Mouse (Mus musculus) erythroblast, embryonic 14.5 days (primary cell): ENCODE measurements around the gene Grik2. TPM values are rescaled to one million over a fixed set of nuclear protein-coding genes. Genes with fewer than 3 reads are reported as not detected.

ENCODE experiments used
- H3K27me3 ChIP-seq: 2 replicates; pipeline ENCODE4 v1.6.1; 2012; ENCODE audit warnings: inconsistent platforms; ENCODE audit not compliant: control insufficient read depth
- H3K36me3 ChIP-seq: 2 replicates; pipeline ENCODE4 v1.6.1; 2012; ENCODE audit warnings: mild to moderate bottlenecking, inconsistent platforms; ENCODE audit not compliant: control insufficient read depth
- H3K4me1 ChIP-seq: 2 replicates; pipeline ENCODE4 v1.6.1; 2012; ENCODE audit warnings: inconsistent platforms; ENCODE audit not compliant: control insufficient read depth
- H3K4me3 ChIP-seq: replicated peaks from 2 replicates; pipeline ENCODE3; 2012; ENCODE audit warnings: moderate library complexity, mild to moderate bottlenecking, inconsistent platforms
- H3K9me3 ChIP-seq: 2 replicates; pipeline ENCODE4 v1.6.1; 2012; ENCODE audit warnings: low read length, inconsistent platforms, mixed read lengths; ENCODE audit not compliant: control insufficient read depth
- GATA1 ChIP-seq: IDR thresholded peaks from 2 replicates; pipeline ENCODE4 v1.6.1; 2012; ENCODE audit warnings: low read length, inconsistent platforms, mixed read lengths
- TAL1 ChIP-seq: IDR thresholded peaks from 3 replicates; pipeline ENCODE4 v1.6.1; 2012; ENCODE audit warnings: low read length, inconsistent platforms, mixed read lengths
- polyA plus RNA-seq: library from polyadenylated mRNA; stranded (reverse); fragments of >175 nt; gene quantifications from 2 replicates; pipeline ENCODE4 v1.2.3, GENCODE M21; 2012

The Grik2 gene
- 0.01 TPM in 1 of 2 replicates, not detected in the other for polyA plus RNA-seq

DNA sequence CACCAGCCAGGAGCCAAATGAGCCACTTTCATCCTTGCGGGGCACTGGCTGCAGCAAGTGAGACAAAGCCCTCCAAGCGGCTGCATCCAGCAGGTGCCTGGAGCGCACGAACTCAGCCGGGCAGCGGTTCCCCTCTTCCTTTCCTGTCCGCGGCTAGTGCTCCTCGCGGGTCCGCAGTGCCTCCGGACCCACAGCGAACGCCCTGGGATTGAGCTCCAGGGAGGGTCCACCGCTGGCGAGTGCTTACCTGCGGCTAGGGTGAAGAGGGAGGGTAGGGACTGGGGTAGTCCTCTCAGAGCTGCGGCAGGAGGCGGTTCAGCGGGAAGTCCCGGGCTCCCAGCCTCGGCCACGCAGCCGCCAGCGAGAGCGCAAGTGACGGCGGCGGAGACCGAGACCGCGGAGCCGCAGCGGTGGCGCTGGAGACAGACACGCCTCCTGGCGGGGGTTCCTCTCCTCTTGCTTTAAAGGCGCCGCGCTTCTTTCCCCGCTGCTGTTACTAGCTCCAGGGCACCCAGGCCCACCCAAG, at the start of gene Grik2:
TSS of gene Grik2 (minus strand) at position 386 of the 526 bp plus-strand sequence.
- Histone ChIP-seq H3K36me3 (no peaks in the 10 kb centered on the region), H3K4me3 (no peak within 1 kb of the TSS), H3K9me3 (no peaks in the 10 kb centered on the region), H3K4me1 (no peaks in the 10 kb centered on the region), H3K27me3 (peaks cover 12% of the 10 kb centered on the region)
- no peak for TF ChIP-seq GATA1
- no peak for TF ChIP-seq TAL1

DNA sequence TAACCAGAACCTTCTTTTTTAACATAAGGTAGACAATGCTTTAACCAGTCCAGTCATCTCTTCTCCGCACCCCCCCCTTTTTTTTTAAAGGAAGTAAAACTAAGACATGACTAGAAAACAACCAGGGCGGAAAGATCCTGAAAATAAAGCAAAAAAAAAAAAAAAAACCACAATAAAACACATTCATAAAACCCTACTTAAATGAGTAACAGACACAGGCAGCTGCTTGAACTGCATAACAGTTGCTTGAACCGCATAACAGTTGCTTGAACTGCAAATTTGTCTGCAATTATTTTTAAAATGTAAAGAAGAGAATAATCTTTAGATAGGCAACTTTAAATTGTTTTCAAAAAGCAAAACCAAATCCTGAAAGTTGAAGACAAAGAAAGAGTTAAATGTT, 45.8 kb upstream of the Grik2 start:
- Histone ChIP-seq H3K27me3 (no peaks in the 10 kb centered on the region), H3K4me1 (no peaks in the 10 kb centered on the region), H3K4me3 (no peak overlapping the region), H3K9me3 (no peaks in the 10 kb centered on the region), H3K36me3 (no peaks in the 10 kb centered on the region)
- TF ChIP-seq TAL1: no peak
- no peak for TF ChIP-seq GATA1

- no peaks in the 10 kb centered on the region for H3K9me3 ChIP-seq
- H3K27me3 ChIP-seq: no peaks in the 10 kb centered on the region
- no peaks in the 10 kb centered on the region for H3K4me1 ChIP-seq
- TF ChIP-seq GATA1 (no peak), TAL1 (no peak)
- H3K4me3 ChIP-seq: no peak overlapping the region
- H3K36me3 ChIP-seq: no peaks in the 10 kb centered on the region
Measured at GRCm38 (mm10) chr10:49807276-49807675, 18.7 kb upstream of the Grik2 start.

DNA sequence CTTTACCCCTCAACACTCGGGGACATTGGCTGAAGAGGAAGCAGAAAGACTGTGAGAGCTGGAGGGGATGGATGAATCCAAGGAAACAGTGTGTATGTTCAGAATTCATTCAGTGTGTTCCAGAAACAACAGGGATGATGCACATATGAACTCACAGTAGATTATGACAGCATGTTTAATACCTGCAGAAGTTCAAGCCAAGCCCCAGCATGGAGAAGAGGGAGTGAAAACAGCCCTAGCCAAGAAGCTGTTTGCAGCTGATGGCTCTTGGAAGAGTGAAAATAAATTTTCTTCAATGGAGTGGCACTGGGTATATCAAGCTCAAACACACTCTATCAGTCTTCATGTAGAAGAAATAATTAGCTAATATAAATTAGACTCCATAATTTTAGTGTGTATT, 12.4 kb upstream of the Grik2 start:
- Histone ChIP-seq H3K27me3 (no peaks in the 10 kb centered on the region), H3K36me3 (no peaks in the 10 kb centered on the region), H3K4me3 (no peak overlapping the region), H3K9me3 (no peaks in the 10 kb centered on the region), H3K4me1 (no peaks in the 10 kb centered on the region)
- TF ChIP-seq GATA1 (no peak), TAL1 (no peak)

- TF ChIP-seq TAL1 (no peak), GATA1 (no peak)
- Histone ChIP-seq H3K36me3 (no peaks in the 10 kb centered on the region), H3K4me3 (no peak overlapping the region), H3K4me1 (no peaks in the 10 kb centered on the region), H3K9me3 (no peaks in the 10 kb centered on the region), H3K27me3 (no peaks in the 10 kb centered on the region)
Measured at GRCm38 (mm10) chr10:49794129-49794528, 5.6 kb upstream of the Grik2 start.

DNA sequence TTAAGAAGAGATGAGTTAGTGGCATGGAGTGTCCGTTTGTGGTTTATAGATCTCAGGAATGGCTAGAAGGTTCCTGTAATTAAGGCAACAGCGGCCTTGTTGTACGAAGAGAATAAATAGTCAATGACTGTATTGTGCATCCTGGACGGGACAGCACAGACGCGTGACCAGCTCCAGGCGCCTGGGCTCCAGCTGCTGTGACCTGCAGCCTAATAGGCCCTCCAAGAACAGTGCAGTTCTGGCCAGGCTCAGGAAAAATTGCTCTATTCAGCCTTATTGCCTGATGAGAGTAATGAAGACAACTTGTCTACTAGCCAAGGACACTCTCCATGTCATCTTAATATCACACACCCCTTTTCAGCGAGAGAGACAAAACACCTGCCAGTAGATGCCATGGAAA, 1.8 kb upstream of the Grik2 start:
- Histone ChIP-seq H3K9me3 (no peaks in the 10 kb centered on the region), H3K27me3 (peaks cover 10% of the 10 kb centered on the region), H3K36me3 (no peaks in the 10 kb centered on the region), H3K4me3 (no peak overlapping the region), H3K4me1 (no peaks in the 10 kb centered on the region)
- no peak for TF ChIP-seq TAL1
- no peak for TF ChIP-seq GATA1

GRCm38 (mm10) chr10:49789711-49790110, 1.1 kb upstream of the Grik2 start:
- no peaks in the 10 kb centered on the region for H3K36me3 ChIP-seq
- TF ChIP-seq TAL1 (no peak), GATA1 (no peak)
- H3K4me3 ChIP-seq: no peak overlapping the region
- H3K9me3 ChIP-seq: no peaks in the 10 kb centered on the region
- no peaks in the 10 kb centered on the region for H3K4me1 ChIP-seq
- H3K27me3 ChIP-seq: peaks cover 10% of the 10 kb centered on the region

DNA sequence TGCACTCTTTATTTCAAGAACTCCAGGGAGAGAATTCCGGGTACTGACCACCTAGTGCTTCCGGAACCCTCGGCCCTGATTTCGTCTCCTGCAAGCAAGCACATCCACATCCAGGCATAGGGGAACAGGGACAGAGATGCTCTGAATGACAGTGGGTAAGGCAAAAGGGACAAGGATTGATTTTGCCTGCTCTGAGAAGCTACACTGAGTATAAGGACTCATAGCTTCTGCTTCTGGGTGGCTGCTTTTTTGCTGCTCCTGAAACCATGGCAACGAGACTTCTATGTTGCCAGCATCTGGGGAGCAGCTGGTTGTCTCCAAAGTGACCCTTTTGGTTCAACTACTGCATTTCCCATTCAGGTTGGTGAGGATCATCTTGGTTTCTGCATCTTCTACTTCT, 348 bp upstream of the Grik2 start:
- peaks cover 10% of the 10 kb centered on the region for H3K27me3 ChIP-seq
- TF ChIP-seq TAL1: no peak
- TF ChIP-seq GATA1: no peak
- H3K4me3 ChIP-seq: no peak overlapping the region
- no peaks in the 10 kb centered on the region for H3K9me3 ChIP-seq
- H3K4me1 ChIP-seq: no peaks in the 10 kb centered on the region
- no peaks in the 10 kb centered on the region for H3K36me3 ChIP-seq

GRCm38 (mm10) chr10:49786630-49787029, 1.9 kb downstream of the Grik2 start:
- Histone ChIP-seq H3K4me1 (no peaks in the 10 kb centered on the region), H3K27me3 (peaks cover 23% of the 10 kb centered on the region), H3K9me3 (no peaks in the 10 kb centered on the region), H3K36me3 (no peaks in the 10 kb centered on the region), H3K4me3 (no peak overlapping the region)
- no peak for TF ChIP-seq GATA1
- no peak for TF ChIP-seq TAL1

- no peak overlapping the region for H3K4me3 ChIP-seq
- H3K4me1 ChIP-seq: no peaks in the 10 kb centered on the region
- peaks cover 23% of the 10 kb centered on the region for H3K27me3 ChIP-seq
- H3K9me3 ChIP-seq: no peaks in the 10 kb centered on the region
- TF ChIP-seq GATA1: no peak
- TF ChIP-seq TAL1: no peak
- no peaks in the 10 kb centered on the region for H3K36me3 ChIP-seq
Measured at GRCm38 (mm10) chr10:49785477-49785876, 3.1 kb downstream of the Grik2 start.
